Mouse (Mus musculus): Measurements from ENCODE around the gene Myo7a. TPM values are rescaled to one million over a fixed set of nuclear protein-coding genes. Genes with fewer than 3 reads are reported as not detected.

The Myo7a gene
- polyA plus RNA-seq, 1 experiment from 2014 or later = 17.3 TPM

- H3K36me3 ChIP-seq = no peaks in the 10 kb centered on the region
- 0 out of 2 replicates have a peak, but pooled peaks cover 4% of the 10 kb centered on the region for H3K27me3 ChIP-seq
- no peak overlapping the region for H3K4me3 ChIP-seq
- H3K4me2 ChIP-seq = no peak overlapping the region
- H3K9me3 ChIP-seq = no peaks in the 10 kb centered on the region
- no peak for ATAC-seq (ENCODE audit: low FRiP score)
- 66% methylated on average over 5 of the region's 5 CpGs for WGBS
- H3K9ac ChIP-seq = no peak overlapping the region
- H3K27ac ChIP-seq = no peak overlapping the region
- peaks cover 61% of the 10 kb centered on the region for H3K4me1 ChIP-seq (replicated peaks)
Measured at GRCm38 (mm10) chr7:98153892-98154291, 34.6 kb upstream of the Myo7a start.

GRCm38 (mm10) chr7:98153345-98153744 lies 34.0 kb upstream of the Myo7a start:
- no peak overlapping the region for H3K27ac ChIP-seq
- WGBS = 37% methylated on average over 3 of the region's 3 CpGs
- no peak overlapping the region for H3K4me3 ChIP-seq
- no peak overlapping the region for H3K4me2 ChIP-seq
- no peaks in the 10 kb centered on the region for H3K36me3 ChIP-seq
- H3K9ac ChIP-seq = no peak overlapping the region
- H3K27me3 ChIP-seq = 0 out of 2 replicates have a peak, but pooled peaks cover 4% of the 10 kb centered on the region
- no peaks in the 10 kb centered on the region for H3K9me3 ChIP-seq
- H3K4me1 ChIP-seq (replicated peaks) = peaks cover 56% of the 10 kb centered on the region
- ATAC-seq (ENCODE audit: low FRiP score) = no peak

- ATAC-seq (ENCODE audit: low FRiP score) = no peak
- no peak overlapping the region for H3K4me2 ChIP-seq
- no peak overlapping the region for H3K27ac ChIP-seq
- H3K4me1 ChIP-seq (replicated peaks) = peaks cover 52% of the 10 kb centered on the region
- H3K27me3 ChIP-seq = 0 out of 2 replicates have a peak, but pooled peaks cover 4% of the 10 kb centered on the region
- H3K4me3 ChIP-seq = no peak overlapping the region
- H3K36me3 ChIP-seq = 0 out of 2 replicates have a peak, but pooled peaks cover 3% of the 10 kb centered on the region
- no peaks in the 10 kb centered on the region for H3K9me3 ChIP-seq
- H3K9ac ChIP-seq = no peak overlapping the region
- 57% methylated on average over 8 of the region's 8 CpGs for WGBS
Measured at GRCm38 (mm10) chr7:98152400-98152799, 33.1 kb upstream of the Myo7a start.

GRCm38 (mm10) chr7:98150525-98150924 lies 31.2 kb upstream of the Myo7a start:
- peaks cover 38% of the 10 kb centered on the region for H3K4me1 ChIP-seq (replicated peaks)
- H3K4me3 ChIP-seq = no peak overlapping the region
- 0 out of 2 replicates have a peak overlapping the region, but pooled peaks have one; percentile 19 for H3K9ac ChIP-seq
- 0 out of 2 replicates have a peak, but pooled peaks cover 4% of the 10 kb centered on the region for H3K27me3 ChIP-seq
- no peaks in the 10 kb centered on the region for H3K9me3 ChIP-seq
- 0 out of 2 replicates have a peak, but pooled peaks cover 3% of the 10 kb centered on the region for H3K36me3 ChIP-seq
- no peak overlapping the region for H3K27ac ChIP-seq
- no peak for ATAC-seq (ENCODE audit: low FRiP score)
- 49% methylated on average over 5 of the region's 5 CpGs for WGBS
- no peak overlapping the region for H3K4me2 ChIP-seq

GRCm38 (mm10) chr7:98149802-98150201 lies 30.5 kb upstream of the Myo7a start:
- Histone ChIP-seq H3K4me1 (replicated peaks) (peaks cover 34% of the 10 kb centered on the region), H3K9ac (no peak overlapping the region), H3K4me2 (no peak overlapping the region), H3K9me3 (no peaks in the 10 kb centered on the region), H3K36me3 (0 out of 2 replicates have a peak, but pooled peaks cover 3% of the 10 kb centered on the region), H3K27ac (no peak overlapping the region), H3K4me3 (no peak overlapping the region), H3K27me3 (0 out of 2 replicates have a peak, but pooled peaks cover 8% of the 10 kb centered on the region)
- ATAC-seq (ENCODE audit: low FRiP score) = peak; percentile 34; the same call in 1 of the 2 replicates
- 20% methylated on average over 3 of the region's 3 CpGs for WGBS

GRCm38 (mm10) chr7:98148721-98149407 lies 29.5 kb upstream of the Myo7a start:
- Histone ChIP-seq H3K9me3 (no peaks in the 10 kb centered on the region), H3K9ac (no peak overlapping the region), H3K27ac (no peak overlapping the region), H3K27me3 (0 out of 2 replicates have a peak, but pooled peaks cover 12% of the 10 kb centered on the region), H3K36me3 (0 out of 2 replicates have a peak, but pooled peaks cover 3% of the 10 kb centered on the region), H3K4me1 (replicated peaks) (peaks cover 34% of the 10 kb centered on the region), H3K4me3 (no peak overlapping the region), H3K4me2 (no peak overlapping the region)
- whole genome bisulfite sequencing = 68% methylated on average over 10 of the region's 10 CpGs
- ATAC-seq (ENCODE audit: low FRiP score) = no peak

- 71% methylated on average over 8 of the region's 8 CpGs for WGBS
- 0 out of 2 replicates have a peak, but pooled peaks cover 3% of the 10 kb centered on the region for H3K36me3 ChIP-seq
- ATAC-seq (ENCODE audit: low FRiP score) = no peak
- H3K4me1 ChIP-seq (replicated peaks) = peaks cover 40% of the 10 kb centered on the region
- peaks cover 8% of the 10 kb centered on the region; the same call in 1 of the 2 replicates for H3K27me3 ChIP-seq
- H3K4me3 ChIP-seq = no peak overlapping the region
- H3K9me3 ChIP-seq = no peaks in the 10 kb centered on the region
- no peak overlapping the region for H3K9ac ChIP-seq
- H3K4me2 ChIP-seq = no peak overlapping the region
- 0 out of 2 replicates have a peak overlapping the region, but pooled peaks have one; percentile 55 for H3K27ac ChIP-seq
Measured at GRCm38 (mm10) chr7:98147766-98148165, 28.4 kb upstream of the Myo7a start.

GRCm38 (mm10) chr7:98146447-98146845 lies 27.1 kb upstream of the Myo7a start:
- no peak for ATAC-seq (ENCODE audit: low FRiP score)
- Histone ChIP-seq H3K4me1 (replicated peaks) (peaks cover 45% of the 10 kb centered on the region), H3K36me3 (0 out of 2 replicates have a peak, but pooled peaks cover 3% of the 10 kb centered on the region), H3K9ac (no peak overlapping the region), H3K9me3 (no peaks in the 10 kb centered on the region), H3K4me3 (no peak overlapping the region), H3K27me3 (peaks cover 8% of the 10 kb centered on the region; the same call in 1 of the 2 replicates), H3K27ac (no peak overlapping the region), H3K4me2 (no peak overlapping the region)
- 83% methylated on average over 8 of the region's 8 CpGs for WGBS

GRCm38 (mm10) chr7:98145842-98146446 lies 26.6 kb upstream of the Myo7a start:
- H3K36me3 ChIP-seq = 0 out of 2 replicates have a peak, but pooled peaks cover 3% of the 10 kb centered on the region
- no peak overlapping the region for H3K27ac ChIP-seq
- peaks cover 45% of the 10 kb centered on the region for H3K4me1 ChIP-seq (replicated peaks)
- no peak overlapping the region for H3K4me3 ChIP-seq
- H3K9me3 ChIP-seq = no peaks in the 10 kb centered on the region
- no peak for ATAC-seq (ENCODE audit: low FRiP score)
- H3K9ac ChIP-seq = no peak overlapping the region
- 81% methylated on average over 12 of the region's 12 CpGs for WGBS
- H3K27me3 ChIP-seq = peaks cover 8% of the 10 kb centered on the region; the same call in 1 of the 2 replicates
- H3K4me2 ChIP-seq = no peak overlapping the region

- H3K9me3 ChIP-seq = no peaks in the 10 kb centered on the region
- H3K9ac ChIP-seq = peak within 1 kb of the TSS; percentile 19; the same call in 1 of the 2 replicates
- peaks cover 46% of the 10 kb centered on the region for H3K4me1 ChIP-seq (replicated peaks)
- H3K27me3 ChIP-seq = peaks cover 8% of the 10 kb centered on the region; the same call in 1 of the 2 replicates
- ATAC-seq (ENCODE audit: low FRiP score) = no peak
- H3K27ac ChIP-seq = no peak within 1 kb of the TSS
- 0 out of 2 replicates have a peak, but pooled peaks cover 3% of the 10 kb centered on the region for H3K36me3 ChIP-seq
- no peak within 1 kb of the TSS for H3K4me3 ChIP-seq
- no peak within 1 kb of the TSS for H3K4me2 ChIP-seq
- 96% methylated on average over 5 of the region's 5 CpGs for WGBS
Measured at GRCm38 (mm10) chr7:98145402-98145801, 26.1 kb upstream of the Myo7a start, which contains the start of gene Omp. Gene Omp (minus strand): TSS chr7:98145502.

GRCm38 (mm10) chr7:98142648-98143047 lies 23.3 kb upstream of the Myo7a start:
- Histone ChIP-seq H3K9me3 (no peaks in the 10 kb centered on the region), H3K4me2 (no peak overlapping the region), H3K9ac (no peak overlapping the region), H3K4me1 (replicated peaks) (peaks cover 40% of the 10 kb centered on the region), H3K27me3 (peaks cover 8% of the 10 kb centered on the region; the same call in 1 of the 2 replicates), H3K36me3 (no peaks in the 10 kb centered on the region), H3K4me3 (no peak overlapping the region), H3K27ac (0 out of 2 replicates have a peak overlapping the region, but pooled peaks have one; percentile 30)
- no peak for ATAC-seq (ENCODE audit: low FRiP score)
- 68% methylated on average over 3 of the region's 3 CpGs for WGBS

- Histone ChIP-seq H3K4me3 (no peak overlapping the region), H3K36me3 (no peaks in the 10 kb centered on the region), H3K9me3 (no peaks in the 10 kb centered on the region), H3K27ac (peak overlapping the region; percentile 30; the same call in 1 of the 2 replicates), H3K4me2 (no peak overlapping the region), H3K27me3 (peaks cover 8% of the 10 kb centered on the region; the same call in 1 of the 2 replicates), H3K9ac (no peak overlapping the region), H3K4me1 (replicated peaks) (peaks cover 44% of the 10 kb centered on the region)
- WGBS = 36% methylated on average over 8 of the region's 8 CpGs
- 0 out of 2 replicates have a peak, but pooled peaks have one; percentile 9 for ATAC-seq (ENCODE audit: low FRiP score)
Measured at GRCm38 (mm10) chr7:98142247-98142646, 22.9 kb upstream of the Myo7a start.

All from hindbrain, embryonic 13.5 days (tissue).